Mouse (Mus musculus): Measurements from ENCODE around the gene Nme1.

Nme1 gene

DNA sequence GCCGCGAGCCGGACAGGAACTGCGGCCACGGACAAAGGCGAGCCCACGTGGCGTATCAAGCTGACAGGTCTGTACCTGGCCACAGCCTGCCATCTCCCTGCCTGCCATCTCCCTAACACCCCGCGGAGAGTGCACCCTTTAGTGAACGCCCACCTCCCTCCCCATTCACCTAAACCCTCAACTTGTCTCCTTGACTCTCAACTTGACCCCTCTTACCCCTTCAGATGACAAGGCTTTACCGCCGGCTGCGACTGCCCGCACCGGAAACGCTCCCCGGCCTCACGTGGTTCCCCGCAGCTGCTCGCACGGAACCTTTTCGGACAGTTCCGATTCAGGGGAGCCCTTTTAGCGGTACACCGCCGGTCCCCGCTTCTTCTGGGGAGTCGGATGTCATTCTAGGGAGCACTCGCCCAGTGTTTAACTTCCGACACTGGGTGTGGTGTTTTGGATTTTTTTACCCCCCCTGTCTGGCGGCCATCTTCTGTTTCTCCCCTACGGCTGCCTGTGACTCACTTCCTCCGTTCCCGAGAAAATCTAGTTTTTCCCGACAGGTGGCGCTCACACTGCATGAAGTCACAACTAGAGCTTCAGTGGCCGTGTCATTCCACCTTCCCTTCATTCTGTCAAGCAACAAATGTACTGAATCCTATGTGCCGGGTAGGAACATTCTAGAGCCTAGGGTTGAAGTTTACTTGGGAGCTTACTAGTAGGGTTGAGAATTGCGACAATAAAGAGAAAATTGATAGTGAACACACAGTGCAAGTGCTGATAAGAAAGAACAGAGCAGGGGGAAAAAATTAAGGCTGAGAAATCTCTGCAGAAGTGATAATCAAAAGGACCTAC lies at the start of gene Nme1, which contains the start of gene Gm20390:
Gene Nme1 (minus strand): TSS at position 517 of the 843 bp plus-strand sequence.
Gene Gm20390 (minus strand): TSS at position 289 of the 843 bp plus-strand sequence.
- DNase-seq (ENCODE audit: low spot score): peak; percentile 98

DNA sequence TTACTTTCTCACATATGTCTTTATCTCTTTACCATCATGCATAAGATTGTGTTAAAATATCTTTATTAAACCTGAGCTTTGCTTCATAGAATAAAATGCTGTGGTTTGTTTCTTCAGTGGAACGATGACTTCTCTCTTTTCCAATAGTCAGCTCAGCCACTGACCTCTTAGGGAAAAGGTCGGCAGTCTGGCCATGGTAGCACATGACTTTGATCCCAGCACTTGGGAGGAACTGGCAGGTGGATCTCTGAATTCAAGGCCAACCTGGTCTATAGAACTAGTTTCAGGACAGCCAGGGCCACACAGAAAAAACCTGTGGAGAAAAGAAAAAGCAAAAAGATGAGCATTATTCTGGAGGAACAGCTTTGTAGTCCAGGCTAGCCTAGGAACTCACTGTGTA lies 35.0 kb upstream of the Nme1 start:
- DNase-seq (ENCODE audit: low spot score): no peak

DNA sequence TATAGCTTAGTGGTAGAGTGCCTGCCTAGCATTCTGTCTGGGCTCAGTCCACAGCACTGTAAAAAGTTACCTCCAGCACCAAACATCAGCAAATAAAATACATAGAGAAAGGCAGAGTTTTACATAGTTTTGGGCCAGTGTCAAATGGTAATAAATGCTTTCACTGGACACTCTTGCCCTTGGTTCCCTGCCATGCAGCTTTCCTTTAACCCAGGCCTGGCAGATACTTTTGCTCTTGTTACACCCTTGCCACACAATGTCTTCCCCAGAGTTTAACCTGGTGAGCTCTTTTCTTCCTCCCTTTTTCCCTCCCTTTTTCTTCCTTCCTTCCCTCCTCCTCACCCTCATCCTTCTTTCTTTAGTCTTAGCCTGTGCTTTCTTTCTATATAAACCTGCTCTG lies 31.0 kb upstream of the Nme1 start:
- DNase-seq (ENCODE audit: low spot score): no peak

DNA sequence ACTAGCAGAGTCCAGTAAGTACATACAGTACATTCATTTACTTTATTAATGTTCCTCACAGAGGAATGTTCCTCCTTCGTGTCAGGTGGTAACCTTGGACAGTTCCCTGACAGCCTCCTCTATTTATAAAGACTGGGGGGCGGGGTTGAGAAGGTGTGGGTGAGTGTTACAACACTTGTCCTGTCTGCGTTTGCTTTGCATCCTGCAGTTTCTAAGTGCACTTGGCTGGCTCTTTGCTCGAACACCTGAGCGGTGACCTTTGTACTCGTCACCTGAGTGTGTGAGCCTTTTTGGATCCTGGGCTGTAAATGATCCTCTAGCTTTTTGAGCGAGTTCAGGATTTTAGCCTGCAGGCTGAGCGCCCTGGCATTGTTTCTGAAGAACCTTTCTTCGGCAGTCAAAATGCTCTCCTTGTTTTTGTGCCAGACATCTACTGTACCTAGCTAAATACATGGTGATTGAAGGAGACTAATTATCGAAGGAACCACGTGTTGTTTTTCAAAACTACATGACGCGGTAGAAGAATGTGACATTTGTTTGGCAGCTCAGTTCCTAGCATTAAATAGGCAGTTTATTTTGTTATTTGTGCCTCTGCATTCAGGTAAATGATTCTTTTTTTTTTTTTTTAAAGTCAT lies 28.9 kb upstream of the Nme1 start:
- peak; percentile 20 for DNase-seq (ENCODE audit: low spot score)

DNA sequence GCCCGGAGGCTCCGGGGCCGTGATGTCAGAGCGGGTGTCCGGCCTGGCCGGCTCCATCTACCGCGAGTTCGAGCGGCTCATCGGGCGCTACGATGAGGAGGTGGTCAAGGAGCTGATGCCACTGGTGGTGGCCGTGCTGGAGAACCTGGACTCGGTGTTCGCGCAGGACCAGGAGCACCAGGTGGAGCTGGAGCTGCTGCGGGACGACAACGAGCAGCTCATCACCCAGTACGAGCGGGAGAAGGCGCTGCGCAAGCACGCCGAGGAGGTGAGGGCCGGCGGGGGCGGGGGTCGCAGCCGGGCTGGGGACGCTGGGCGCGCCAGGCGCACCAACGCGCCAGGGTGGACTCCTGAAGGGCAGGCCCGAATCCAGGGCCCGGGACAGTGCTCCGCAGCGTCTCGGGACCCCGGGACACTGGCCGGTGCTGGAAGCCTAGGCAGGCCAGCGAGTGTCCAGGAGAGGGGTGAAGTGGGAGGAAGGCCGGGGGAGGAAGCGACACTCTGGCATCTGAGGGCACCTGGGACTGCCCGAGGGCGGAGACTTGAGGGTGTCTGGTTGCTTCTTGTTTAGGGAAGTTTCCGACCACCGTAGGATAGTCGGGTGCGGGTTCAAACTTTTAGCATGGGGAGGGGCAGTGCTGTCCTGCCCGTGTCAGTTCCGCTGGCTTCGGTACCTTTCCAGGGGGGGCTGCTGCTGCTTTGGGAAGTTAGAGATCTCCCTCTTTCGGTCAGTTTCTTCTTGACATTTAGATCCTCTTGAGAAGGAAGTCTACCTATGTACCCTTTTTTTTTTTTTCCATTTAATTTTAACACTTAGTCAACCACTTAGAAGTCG lies 28.2 kb upstream of the Nme1 start:
- DNase-seq (ENCODE audit: low spot score): peak; percentile 47

DNA sequence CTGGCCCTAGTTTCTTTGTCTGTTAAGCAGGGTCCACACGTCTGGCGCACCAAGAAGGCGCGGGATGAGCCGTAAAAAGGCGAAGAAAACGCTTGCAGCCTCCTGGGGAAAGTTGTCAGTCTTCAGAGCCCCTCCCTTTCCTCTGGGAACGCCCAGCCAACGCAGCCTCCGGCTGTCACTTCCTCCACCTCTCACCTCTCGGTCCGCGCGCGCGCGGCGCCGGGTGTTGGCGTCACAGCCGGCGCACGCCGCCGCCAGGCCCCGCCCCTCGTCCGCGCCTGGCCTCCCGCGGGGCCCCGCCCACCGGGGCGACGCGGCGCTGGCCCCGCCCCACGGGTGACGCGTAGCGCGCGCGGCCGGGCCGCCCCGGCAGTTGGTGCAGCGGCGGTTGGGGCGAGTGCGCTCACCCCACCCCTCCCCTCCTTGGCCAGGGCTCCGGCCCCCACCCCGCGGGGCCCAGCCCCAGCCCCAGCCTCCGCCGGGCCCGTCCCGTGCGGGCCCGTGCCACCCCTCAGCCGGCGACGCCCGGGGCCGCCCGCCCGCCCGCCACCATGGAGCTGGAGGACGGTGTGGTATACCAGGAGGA lies 27.5 kb upstream of the Nme1 start, which contains the start of gene Spag9:
Gene Spag9 (plus strand): TSS at position 372 of the 586 bp plus-strand sequence.
- DNase-seq (ENCODE audit: low spot score): peak; percentile 92

DNA sequence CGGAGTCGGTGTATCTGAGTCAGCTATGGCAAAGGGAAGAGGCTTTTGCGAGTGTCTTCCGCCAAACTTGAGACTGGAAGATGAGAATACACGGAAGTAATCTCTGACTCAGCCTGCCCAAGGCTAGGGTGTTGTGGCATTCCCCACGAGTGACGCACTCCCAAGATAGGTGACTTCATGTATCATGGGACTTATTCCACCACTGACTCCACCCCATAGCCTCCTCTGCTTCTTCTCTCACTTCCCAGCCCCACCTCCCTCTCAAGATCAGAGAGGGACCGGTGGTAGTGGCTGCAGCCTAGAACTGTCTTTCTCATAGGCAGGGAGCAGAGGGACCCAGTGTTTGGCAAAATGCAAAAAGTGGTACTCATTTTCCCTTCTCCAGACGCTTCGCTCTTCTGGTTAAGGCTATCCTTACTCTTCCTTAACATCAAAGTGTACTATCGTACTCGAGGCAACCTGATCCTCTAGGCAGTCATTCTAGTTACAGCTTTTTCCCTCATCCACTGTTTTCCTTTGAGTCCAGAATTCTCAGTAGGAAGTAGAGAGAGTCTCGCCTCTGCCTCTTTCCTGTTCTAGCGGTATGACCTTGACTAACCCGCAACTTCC lies 26.9 kb upstream of the Nme1 start:
- peak; percentile 88 for DNase-seq (ENCODE audit: low spot score)

DNA sequence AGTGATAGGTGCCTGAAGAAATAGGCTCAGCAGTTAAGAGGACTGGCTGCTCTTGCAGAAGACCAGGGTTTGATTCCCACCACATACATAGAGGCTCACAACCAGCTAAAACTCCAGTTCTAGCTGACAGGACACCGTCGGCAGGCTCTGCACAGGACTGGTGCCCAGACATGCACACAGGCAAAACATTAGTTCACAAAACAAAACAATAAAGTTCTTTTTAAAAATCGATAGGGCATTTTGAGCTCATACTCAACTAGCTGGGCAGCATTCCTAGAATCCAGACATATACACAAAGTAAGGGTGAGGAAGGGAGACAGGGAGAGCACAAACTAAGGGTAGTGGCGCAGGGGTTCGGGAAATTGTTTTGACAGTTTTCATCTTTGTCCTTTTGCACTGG lies 26.2 kb upstream of the Nme1 start:
- peak; percentile 9 for DNase-seq (ENCODE audit: low spot score)

DNA sequence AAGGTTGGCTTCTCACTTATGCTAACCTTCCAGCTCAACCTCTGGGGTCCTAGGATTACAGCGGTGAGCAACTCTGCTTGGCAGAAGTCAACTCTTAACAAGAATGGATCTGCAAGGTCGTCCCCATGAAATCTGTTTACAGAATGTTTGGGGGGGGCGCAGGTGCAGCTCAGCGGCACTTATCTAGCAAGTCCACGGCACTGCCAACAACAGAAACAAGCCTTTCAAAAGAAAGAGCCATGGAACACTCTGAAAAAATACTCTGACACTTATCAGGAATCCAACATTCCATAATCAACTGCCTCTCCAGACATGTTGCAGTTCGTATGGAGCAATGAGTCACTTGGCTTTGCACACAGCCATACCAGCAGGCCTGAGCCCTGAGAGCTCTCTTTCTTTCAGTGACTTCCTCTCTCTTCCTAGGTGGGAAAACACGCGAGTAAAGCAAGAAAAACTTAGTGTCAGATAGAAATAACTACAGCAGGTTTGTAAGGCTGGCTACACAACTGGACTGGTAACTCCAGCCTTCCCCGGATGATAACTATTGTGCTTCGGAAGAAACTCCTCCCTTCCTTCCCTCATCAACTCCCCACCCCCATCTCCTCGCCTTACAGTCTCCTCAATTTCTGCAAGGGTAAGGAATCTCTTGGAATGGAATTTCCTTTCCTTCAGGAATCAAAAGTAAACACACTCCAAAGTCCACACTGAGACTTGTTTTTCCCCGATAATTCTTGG lies 20.2 kb upstream of the Nme1 start:
- DNase-seq (ENCODE audit: low spot score): peak; percentile 25

DNA sequence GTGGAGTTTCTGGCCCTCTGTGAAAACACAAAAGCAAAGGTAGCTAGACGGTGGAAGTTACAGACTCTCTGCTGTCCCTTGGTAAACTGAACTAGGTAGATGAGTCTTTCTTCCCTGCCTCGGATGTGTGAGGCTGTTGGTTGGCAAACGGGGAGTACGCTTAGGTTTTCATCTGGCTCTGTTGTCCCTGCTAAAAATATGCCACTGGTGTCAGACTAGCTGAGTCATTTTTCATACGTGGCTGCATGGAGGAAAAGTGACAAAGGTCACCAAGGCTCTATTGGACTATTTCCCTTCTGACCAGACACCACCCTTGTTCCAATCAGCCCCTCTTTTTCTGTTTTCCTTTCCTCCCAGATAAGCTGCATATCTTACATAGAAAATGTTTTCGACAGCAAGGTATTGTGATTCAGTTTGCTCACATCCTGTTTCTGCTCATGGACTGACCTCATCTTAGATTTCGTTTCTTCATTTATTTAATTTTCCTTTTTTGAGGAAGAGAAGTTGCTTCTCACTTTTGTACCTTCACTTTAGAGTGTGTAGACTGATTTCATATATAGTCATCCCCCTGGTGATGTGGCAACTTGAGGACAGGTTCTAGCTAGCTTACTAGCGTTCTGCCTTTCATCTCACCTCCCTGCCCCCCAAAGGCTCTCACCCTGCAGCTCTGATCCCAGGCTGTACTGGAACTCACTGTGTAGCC lies 19.5 kb upstream of the Nme1 start:
- no peak for DNase-seq (ENCODE audit: low spot score)

DNA sequence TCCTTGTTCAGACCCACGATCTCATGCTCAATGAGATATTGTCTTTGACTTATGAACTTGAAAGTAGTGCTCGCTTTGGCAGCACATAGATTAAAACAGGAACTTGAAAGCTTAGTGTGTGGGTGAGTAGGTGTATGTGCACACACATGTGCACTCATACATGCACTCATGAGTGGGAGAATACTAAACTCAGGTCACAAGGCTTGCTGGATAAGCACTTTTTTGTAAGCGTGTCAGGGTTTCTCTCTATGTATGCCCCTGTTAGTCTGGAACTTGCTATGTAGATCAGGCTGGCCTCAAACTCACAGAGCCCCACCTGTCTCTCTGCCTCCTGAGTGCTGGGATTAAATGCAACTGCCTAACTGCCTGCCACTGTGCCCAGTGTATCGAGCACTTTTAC lies 18.7 kb upstream of the Nme1 start:
- no peak for DNase-seq (ENCODE audit: low spot score)

DNA sequence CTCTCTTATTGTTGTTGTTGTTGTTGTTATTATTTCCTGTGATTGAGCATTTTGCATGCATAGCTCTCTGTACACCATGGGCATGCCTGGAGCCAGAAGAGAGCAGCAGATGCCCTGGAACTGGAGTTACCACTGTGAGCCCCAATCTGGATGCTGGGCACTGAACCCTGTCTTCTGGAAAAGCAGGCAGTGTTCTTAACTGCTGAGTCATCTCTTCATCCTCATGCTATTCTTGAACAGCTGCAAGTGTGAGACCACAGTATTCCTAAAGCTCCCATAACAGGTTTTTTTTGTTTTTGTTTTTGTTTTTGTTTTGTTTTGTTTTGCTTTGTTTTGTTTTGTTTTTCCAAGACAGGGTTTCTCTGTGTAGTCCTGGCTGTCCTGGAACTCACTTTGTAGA lies 18.0 kb upstream of the Nme1 start:
- DNase-seq (ENCODE audit: low spot score): no peak

DNA sequence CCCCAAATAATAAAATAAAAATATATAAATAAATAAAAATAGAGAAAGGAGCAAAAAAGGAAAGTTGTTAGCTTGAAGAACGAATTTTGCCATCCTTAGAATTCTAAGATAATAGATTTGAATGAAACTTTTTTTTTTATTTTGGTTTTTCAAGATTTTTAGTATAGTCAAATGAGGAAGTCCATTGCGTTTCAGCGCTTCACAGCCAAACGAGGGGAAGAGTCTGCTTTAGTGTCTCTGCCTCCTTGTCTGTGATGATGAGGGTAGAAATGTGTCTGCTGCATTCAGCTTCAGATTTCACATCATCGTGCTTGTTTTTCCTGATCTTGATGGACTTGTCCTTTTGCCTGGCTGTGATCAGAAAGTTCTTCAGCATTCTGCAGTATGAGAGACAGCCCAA lies 16.9 kb upstream of the Nme1 start:
- DNase-seq (ENCODE audit: low spot score): no peak

DNA sequence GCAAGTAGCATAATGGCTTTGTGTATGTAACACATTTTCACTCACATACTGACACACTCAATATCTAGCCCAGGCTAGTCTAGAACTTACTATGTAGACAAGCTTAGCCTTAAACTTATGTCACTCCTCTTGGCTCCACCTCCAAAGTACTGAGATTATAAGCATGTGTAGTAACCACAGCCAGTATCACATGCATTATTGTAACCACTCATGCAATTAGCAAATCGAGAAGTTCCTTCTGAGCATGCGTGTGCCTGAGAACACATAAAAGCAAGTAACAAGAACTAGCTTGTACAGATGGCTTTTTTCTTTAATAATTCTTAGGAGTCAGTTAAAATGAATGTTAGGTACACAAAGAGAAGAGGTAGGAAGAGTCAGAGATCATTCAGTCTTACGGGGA lies 16.3 kb upstream of the Nme1 start:
- no peak for DNase-seq (ENCODE audit: low spot score)

DNA sequence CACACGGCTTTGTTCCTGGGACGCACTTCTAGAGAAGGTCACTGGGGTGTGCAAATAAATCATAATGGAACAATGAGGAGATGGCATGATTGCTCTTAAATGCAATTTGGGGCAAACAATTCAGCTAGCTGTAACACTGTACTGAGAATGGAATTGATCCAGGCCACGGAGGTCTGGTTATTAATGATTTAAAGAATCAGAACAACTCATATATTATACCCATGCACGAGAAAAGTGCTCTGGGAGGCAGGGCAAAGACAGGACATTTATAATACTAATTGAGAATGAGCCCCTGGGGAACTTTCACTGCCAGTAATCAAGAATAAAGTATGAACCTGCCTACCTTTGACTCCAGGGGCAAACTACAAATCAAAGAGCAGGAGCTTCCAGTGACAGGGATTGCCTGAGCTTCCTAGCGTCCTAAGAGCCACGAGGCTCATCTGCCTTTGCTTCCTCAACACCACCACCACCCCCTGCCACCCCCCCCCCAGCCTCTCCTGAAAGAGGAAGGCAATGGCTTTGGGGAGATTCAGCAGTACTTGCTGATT lies 11.3 kb upstream of the Nme1 start:
- DNase-seq (ENCODE audit: low spot score): no peak

DNA sequence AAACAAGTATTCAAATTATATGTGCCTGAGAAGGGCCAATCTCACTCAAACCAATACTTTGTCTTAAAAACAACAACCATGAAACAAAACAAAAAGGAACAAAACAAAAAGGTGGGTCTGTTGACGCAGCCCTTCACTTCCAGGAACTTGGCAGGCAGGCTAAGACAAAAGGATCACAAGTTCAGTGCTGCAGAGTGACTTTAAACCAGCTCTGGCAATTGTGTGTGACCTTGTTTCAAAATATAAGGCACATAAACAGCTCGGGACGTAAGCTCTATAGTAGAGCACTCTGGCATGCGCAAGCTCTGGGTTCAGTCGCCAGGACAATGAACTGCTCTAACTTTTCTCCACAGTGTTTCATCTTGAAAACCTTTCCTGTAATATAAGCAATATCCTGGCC lies 4.6 kb upstream of the Nme1 start:
- no peak for DNase-seq (ENCODE audit: low spot score)

DNA sequence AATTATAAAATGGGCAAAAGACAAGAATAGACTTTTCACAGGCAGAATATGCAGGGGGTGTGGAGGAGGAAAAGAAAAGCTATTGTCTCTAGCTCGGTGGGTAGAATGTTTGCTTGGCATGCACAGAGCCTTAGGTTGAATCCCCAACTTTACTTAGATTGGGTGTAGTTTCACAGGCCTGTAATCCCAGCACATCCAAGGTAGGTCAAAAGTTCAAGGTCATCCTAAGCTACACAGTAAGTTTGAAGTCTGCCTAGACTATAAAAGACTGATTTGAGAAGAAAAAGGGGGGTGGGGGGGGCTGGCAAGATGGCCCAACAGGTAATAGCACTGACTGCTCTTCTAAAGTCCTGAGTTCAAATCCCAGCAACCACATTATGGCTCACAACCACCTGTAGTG lies 1.5 kb upstream of the Nme1 start:
- DNase-seq (ENCODE audit: low spot score): no peak

DNA sequence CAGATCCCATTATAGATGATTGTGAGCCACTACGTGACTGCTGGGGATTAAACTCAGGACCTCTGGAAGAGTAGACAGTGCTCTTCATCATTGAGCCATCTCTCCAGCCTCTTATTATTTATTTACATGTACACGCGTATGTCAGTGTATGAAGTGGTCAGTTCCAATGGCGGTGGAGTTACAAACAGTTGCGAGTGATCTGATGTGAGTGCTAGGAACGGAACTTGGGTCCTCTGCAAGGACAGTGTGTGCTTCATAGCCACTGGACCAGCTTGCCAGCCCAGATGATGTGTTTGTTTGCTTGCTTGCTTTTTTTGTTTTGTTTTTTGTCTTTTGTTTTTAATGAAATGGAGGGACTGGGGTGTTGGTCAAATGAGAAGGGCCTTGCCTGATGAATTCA lies 850 bp upstream of the Nme1 start:
- DNase-seq (ENCODE audit: low spot score): no peak

DNA sequence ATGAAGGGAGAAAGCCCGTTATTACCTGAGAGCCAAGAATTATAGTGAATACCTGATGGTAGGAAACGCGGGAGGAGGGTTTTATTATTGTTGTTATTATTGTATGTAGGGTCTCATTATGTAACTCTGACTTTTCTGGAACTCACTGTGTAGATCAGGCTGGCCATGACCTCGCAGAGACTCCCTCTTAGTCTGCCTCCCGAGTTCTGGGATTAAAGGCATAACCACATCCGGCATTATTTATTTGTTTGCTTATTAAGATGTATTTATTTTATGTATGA lies 467 bp upstream of the Nme1 start:
- DNase-seq (ENCODE audit: low spot score): no peak

DNA sequence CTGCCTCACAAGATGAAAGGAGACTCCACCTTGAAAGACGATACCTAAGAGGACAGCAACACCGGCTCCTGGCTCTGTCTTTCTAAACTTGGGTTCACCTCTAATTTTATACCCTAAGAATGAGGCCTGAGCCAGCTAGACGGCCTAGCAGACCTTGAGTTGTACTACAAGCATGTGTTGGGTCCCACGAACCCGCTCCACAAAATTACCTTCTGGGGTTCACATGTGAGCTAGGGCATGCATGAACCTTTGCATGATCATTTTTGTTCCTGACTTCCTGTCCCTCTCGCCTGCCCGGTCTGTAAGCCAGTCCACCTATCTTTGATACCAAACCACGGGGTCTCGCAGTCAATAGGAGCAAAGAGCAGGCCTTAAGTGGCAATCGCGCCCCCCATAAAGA lies 940 bp downstream of the Nme1 start:
- no peak for DNase-seq (ENCODE audit: low spot score)

Data from urinary bladder, postnatal 14 days (tissue).